Mouse (Mus musculus) adrenal gland, postnatal 36 days (tissue): ENCODE results near the gene Pla2g2f. TPM values are rescaled to one million over a fixed set of nuclear protein-coding genes. Genes with fewer than 3 reads are reported as not detected.

Experiments
- DNase-seq, 2 experiments: peaks; one replicate each; pipeline ENCODE4 v3.0.0; 2021; ENCODE audit warnings: mixed read lengths in 1 of 2
- long read RNA-seq, 2 experiments: library from polyadenylated mRNA; stranded (forward); transcript quantifications; one replicate each; pipeline ENCODE4 v2.0.0; 2021; ENCODE audit warnings: borderline sequencing depth in 2 of 2
- total RNA-seq, 2 experiments: library from RNA; stranded (reverse); gene quantifications; 2 replicates each; pipeline ENCODE4 v1.2.3; 2021

Pla2g2f gene
- total RNA-seq, result 10 to 100 TPM; 19.8 to 31.3 TPM
- long read RNA-seq, experiment 1, transcript Pla2g2f-201 (5 exons, 2,465 nt), result major isoform, 14 of 19 reads
- long read RNA-seq, experiment 1, partial matches to known transcripts, result 2 of 19 reads
- long read RNA-seq, experiment 1, other reads (novel, unspliced or antisense), result 3 of 19 reads
- long read RNA-seq, experiment 2, transcript Pla2g2f-201 (5 exons, 2,465 nt), result major isoform, 6 of 14 reads
- long read RNA-seq, experiment 2, partial matches to known transcripts, result 2 of 14 reads
- long read RNA-seq, experiment 2, other reads (novel, unspliced or antisense), result 6 of 14 reads

DNA sequence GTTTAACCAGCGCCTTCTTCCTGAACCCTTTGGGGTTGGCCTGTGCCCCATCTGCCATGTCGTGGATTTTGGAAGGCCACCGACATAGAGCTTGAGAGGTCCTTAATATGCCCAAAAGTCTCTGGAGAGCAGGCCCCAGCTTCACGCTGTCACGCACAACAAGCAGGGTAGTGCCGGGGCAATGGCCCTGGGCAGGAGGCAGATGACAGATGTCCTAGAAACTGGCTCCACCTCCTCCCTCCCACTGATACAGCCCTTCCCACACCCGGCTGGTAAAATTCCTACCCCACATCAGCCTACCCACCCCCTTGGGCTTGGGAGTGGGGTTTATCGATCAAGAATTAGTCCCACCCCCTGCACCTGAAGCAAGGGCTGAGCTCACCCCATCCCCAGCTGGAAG lies at the start of gene Pla2g2f:
Gene Pla2g2f, minus strand, starts transcription at position 211 of the 400 bp plus-strand sequence.
- peak; percentile 43 to 50 for DNase-seq

DNA sequence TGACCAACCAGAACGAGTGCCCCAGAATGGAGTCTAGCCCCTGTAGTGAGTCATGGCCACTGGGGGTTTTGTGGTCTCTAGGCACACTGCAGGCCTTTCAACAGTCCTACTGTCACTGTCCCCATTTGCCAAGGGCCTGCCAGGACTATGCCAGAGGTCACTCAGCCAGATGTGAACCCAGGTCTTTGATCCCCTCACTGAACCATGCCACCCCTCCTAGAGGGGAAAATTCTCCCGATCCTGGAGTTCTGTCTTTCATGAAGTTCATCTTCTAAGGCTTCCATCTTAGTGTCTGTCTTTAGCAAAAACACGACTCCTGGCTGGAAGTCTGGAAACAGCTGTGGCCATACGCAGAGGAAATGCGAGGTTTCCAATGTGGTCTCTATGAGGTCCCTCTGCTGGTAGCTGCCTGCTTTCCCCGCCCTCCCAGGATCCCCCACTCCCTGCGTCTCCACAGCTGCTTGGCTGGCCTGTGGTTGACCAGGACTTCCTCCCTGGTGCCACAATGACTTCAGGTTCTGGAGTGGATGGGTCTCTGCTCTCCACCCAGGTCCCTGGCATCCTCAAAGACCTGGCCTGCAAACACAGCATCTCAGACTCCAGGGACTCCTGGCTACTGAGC lies 49.6 kb upstream of the Pla2g2f start:
- DNase-seq, result no peak

DNA sequence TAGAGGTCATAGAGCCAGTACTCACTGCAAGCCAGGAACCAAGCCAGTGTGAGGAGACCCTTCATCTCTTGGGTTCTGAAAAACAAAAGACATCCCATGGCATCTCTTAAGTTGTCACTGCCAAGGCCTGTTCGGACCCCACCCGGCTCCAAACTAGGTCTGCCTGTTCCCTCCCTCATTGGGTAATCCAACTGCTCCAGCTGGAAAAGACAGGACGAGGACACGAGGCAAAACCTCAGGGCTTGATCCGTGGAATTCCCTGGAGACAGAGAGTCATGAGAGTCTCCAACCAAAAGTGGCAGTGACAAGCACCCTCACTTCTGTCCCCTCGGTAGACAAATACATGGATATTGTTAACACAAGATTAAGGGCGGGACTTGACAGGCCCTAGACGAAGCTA lies 48.7 kb upstream of the Pla2g2f start:
- DNase-seq, result no peak

DNA sequence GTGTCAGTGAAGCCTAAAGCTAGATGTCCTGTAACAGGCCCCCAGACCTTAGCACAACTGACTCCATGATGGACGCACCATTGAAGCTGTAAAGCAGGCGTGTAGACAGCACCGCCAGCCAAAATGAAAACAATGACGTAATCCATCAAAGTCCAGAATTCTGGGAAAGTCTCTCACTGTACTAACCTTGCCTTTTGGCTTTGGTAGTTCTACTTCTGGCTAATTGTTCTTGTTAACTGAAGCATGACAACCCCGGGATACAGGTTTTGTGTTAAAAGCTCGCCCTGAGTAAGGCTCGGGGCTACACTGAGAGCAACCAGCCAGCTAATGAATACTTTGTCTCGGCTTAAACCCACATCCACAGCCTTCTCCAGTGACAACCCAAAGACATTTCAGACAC lies 47.8 kb upstream of the Pla2g2f start:
- DNase-seq, result no peak

DNA sequence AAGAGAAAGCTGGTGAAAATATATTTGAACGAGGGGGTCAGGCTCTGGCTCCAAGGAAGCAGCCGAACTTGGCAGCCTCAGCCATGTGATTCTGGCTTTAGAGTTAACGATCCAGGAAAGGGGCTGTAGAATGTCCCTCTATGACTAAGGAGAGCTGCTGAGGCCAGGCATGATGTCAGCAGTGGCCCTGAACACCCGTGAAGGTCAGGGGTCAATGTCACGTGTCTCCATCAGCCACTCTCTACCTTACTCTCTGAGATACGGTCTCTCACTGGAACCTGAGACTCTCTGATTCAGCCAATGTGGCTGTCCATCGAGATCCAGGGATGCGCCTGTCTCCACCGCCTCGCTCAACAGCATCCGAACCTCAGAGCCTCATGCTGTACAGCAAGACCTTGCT lies 45.5 kb upstream of the Pla2g2f start:
- peak; percentile 42 to 49 for DNase-seq

DNA sequence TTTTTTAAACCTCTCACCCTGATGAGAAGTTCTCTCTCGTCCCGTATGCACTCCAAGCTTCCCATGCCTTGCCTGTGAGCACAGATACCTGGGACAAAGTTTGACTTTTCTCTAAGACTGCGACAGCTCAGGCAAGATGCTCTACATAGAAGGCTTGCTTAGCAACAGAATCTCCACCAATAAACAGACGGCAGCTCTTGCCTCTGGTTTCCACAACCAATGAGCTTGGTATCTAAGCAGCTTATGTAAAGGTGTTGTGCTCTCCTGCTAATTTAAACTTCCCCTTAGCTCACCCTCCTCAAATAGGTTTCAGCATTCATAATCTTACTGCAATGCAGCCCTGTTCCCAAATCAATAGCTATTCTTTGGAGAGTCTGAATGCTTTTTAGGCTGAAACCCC lies 44.2 kb upstream of the Pla2g2f start:
- DNase-seq, result no peak

DNA sequence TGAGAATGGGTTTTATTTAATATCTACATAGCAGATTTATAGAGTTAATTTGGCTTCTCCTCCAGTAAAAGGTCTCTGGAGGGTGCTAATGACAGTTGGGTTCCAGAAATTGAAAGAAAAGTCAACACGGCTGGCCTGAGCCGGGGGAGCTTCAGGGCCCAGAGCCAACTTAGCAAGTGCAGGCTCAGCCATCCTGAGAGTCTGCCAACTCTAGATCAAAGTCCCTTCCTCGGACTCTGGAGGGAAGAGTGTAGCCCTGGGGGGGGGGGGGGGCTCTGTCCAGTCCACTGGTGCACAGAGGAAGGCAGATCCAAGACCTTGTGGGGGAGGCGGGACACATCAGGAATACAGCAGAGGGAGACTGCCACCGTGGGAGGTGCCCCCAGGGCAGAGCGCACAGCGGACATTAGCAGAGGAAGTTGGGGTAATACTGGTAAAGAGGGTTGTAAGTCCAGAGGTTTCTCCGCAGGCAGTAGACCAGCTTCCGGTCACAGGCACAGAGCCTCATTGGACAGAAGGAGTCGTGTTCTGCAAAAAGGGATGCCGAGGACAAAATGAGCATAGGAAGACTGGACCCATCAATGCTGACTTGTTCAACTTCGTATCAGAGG lies 42.8 kb upstream of the Pla2g2f start:
- DNase-seq, result peak; percentile 34 to 51

DNA sequence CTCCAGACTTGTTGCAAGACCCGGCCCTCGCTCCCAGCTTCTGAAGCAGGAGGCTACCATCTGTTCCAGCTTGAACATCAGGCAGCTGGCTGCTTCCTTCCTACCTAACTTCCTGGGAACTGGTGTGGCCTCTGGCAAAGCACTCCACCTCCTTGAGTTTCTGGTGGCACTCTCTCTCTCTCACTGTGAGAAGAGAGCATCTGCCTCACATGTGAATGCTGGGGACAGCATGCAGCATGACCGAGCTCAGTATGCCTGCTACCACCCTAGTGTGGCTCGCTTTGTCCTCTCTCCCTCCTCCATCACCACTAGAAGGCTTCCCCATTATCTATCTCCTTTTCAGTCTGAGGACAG lies 39.8 kb upstream of the Pla2g2f start:
- DNase-seq, result no peak

DNA sequence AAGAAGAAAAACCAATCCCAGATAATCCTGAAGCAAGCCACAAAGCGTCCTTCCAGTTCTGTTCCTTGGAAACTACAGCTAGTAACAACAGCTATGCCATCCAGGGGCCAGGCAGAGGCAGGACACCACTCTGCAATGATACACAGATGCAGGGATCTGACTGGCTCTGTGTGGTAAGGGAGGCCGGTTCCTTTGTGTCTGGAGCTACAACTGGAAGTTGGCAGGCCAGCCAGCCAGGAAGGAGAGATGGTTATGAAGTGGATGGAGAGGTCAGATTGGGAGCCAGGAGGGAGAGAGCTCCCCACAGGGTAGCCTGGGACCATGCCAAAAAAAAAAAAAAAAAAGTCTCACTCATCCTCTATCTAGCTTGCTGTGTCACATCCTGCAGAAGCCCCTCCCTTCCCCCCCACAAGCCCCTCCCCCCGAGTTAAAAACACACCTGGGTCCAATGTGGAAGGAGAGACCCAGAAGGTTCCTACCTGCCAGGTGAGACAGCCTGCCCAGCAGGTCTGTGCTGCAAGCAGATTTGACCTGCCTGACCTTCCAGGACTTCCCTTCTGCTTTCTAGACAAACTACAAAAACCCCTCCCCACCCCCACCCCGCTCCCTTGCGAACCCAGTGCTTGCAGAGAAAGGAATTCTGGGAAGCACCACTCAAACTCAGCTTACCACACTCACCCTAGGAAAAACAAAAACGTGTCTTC lies 39.2 kb upstream of the Pla2g2f start:
- DNase-seq, result no peak

DNA sequence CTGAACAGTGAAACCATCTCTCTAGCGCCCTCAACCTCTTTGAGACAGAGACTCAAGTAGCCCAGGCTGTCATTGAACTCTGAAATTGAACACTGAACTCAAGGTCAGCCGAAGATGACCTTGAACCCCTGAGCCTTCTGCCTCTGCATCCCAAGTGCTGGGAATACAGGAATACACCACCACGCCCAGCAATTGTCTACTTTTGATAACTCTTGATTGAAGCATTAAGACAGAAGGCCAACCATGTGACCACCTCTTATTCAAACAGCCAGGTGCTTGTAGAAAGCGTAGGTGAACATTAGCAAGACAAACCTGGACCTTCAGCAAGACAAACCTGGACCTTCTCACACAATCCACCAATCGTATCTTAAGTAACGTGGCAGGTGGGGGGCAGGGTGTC lies 36.9 kb upstream of the Pla2g2f start:
- DNase-seq, result no peak

DNA sequence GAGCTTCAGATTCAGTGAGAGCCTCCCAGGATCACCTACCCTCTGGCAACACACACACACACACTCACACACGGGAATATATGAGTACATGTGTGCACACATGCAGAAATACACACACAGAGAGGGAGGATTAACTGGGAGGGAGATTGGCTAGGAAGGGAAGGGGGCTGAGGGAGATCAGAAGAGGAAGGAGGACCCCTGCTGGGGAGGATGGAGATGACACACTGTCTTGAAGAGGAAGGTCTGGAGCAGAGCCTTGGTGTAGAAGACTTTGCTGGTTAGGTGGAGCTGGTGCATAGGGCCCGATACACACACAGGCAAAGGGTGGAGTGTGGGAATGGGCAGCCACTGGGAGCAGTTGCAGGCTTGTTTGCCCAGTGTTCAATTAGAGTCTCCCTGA lies 35.9 kb upstream of the Pla2g2f start:
- peak; percentile 50 to 55 for DNase-seq

DNA sequence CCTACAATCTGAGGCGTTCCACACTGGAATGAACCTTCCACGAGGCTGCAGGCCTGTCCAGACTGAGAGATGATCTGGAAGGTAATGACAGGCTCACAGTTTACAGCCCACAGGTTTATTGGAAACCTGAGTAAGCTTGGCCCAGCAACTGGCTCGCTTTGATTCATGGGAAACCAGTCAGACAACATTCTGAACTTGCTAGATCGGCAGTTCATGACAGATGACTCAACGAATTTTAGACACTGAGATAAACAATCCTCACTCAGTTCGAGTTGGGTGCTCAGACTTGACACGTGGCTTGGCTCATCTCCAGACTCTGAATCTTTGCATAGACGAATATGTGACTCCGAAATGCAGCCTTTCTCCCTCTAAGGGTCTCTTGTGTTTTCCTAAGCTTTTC lies 35.2 kb upstream of the Pla2g2f start:
- DNase-seq, result no peak

DNA sequence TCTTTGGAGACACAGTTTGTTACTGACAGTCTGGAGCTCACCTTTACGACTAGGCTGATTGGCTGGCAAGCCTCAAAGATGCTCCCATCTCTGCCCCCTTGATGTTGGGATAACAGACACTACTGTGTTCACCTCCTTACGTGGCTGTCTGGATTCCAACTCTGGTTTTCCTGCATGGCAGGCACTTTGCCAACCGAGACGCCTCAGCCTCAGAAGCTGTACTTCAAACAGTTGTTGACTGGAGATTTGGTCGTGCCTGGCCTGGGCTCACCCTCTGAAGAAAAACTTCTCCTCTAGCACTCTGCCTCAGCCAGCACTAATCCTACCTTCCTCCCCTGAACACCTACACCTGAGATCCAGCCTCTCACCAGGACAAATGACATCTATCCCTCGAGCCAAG lies 34.0 kb upstream of the Pla2g2f start:
- no peak for DNase-seq

DNA sequence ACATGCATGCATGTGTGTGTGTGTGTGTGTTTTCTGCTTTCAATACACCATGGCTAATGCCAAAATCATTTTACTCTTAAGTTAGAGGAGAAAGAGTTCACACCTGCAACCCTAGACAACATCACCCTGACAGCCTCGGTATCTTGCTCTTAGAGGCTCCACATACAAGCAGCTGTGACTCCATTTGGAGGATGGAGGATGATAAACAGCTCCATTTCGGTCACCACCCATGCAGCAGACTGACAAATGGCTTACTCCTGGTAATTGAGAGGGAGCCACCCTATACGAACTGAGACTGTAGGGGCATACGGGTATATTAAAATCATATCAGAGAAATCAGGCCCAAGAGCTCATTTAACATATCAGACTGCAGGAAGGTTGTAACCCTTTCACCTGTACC lies 31.0 kb upstream of the Pla2g2f start:
- DNase-seq, result no peak

DNA sequence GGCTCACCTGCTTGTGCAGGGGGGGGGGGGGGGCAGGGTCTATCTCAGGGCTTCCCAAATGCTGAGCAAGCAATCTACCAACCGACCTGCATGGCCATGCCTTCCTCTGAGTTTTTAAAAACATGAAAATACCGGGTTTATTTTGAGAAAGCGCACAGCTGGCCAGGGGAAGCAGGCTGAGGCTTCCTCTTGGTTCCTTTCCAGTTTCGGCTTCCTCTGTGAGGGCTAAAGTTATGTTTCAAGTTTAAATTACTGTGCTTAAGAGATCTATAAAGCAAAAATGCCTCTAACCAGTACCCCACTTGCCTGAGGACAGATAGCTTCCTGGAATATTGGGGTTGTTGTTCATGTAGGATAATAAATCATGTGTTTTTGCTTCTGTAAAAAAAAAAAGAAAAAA lies 28.7 kb upstream of the Pla2g2f start:
- DNase-seq, result peak in 1 of 2 experiments; percentile 46

DNA sequence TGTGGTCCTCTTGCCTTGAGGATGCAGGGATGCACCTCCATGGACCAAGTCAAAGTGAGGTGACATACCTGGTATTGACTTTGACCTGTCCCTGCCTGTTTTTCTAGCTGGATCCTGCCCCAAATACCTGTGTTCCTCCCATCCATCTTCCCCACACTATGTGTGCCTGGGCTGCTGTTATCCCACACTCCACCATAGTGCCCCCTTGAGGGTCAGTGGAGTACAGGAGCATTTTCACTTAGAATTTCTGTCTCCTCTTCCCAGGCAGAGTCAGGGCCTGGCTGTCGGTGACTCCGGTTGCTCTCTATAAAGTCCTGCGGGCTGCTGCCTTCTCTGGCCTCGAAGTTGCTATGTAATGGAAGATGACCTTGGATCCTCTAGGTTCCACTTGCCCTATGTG lies 28.3 kb upstream of the Pla2g2f start:
- no peak for DNase-seq

DNA sequence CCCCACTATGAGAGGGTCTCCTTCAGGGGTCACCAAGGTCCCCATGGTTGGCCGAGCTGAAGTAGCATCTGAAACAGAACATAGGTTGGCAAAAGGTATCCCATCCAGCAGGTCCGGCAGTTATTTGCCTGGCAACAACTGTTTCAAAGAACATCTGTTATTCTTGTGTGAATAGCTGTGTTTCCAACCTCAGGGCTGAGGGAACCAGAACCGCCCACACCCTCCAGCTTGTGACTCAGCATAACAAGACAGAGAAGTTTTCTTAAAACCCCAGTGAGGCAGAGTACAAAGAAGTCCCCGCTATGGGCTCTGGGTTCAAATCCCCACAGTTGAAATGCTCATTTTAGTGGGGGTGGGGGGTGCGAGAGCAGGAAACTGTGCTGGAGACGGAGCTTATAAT lies 24.7 kb upstream of the Pla2g2f start:
- peak; percentile 16 to 46 for DNase-seq

DNA sequence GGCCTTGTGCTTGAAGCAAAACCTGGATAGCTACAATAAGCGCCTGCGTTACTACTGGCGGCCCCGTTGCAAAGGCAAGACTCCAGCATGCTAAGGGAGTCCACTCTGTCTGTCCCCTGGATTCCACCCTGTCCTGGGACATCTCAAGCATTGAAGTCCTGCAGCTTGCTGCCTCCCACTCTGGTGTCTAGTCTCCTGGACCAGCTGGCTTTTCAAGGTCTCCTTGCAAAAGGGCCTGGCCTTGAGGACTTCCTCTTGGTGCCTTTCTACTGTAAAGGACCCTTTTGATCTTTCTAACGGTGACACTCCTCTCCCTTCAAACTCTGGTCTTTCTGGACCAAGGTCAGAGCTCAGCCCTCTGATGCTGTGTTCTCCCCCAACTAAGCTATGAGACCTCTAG lies 22.9 kb upstream of the Pla2g2f start:
- DNase-seq, result peak; percentile 31 to 32

DNA sequence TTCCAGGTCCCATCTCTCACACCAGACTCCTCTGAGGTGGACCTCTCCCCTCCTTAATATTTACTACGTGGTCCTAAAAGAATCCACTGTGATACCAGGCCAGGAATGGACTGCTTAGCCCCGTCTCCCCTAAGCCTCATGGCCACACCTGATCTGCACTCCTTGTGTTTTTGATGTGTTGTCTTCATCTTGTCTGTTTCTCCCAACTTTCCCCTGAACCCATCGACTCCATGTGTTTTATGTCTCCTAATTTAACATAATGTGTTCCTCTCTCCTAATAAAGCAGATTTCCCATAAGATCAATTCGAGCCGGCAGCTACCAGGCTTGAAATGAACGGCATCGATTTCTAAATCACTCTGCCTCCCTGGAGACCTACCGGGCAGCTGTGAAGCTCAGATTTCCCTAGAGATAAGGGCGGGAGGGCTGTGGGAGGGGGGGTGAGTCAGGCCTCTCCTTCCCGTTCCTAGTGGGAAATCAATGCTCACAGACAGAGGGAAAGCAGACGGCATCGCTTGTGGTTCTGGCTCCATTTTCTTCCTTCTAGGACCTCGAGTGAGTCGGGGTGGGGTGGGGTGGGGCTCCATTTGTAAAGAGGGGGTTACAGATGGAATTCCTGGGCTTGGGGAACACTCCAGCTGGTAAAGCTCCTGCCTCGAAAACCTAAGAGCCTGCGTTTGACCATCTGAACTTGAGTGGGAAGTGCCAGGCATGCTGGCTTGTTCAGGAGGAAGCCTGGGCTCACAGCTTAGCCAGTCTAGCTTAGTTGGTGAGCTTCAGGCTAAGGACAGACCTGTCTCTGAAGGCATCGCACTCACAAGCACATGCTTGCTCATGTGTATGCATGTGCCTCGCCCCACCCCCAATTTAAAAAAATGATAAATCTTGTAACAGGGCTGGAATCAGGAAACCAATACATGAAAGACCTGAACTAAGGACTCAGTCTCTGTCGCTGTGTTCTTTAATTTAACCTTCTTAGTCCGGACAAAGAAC lies 20.3 kb upstream of the Pla2g2f start:
- DNase-seq, result peak in 1 of 2 experiments; percentile 44

DNA sequence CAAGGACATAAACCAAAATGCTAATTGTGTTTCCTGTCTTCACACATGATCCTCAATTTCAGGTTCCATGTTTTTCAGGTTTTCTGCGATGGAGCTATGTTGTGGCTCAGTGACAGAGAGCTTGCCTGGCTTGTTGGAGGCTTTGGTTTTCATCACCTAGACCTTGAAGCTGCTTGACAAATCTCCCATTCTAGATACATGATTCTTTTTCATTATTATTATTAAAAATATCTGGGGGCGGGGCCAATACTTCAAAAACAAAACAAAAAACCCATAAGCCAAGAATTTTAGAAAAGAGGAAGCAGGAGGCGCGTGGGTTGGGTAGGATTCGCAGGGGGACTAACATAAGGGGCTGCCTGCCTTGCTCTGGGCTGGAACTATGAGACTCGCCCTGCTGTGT lies 18.0 kb upstream of the Pla2g2f start, which contains the start of gene Pla2g2d:
Gene Pla2g2d, plus strand, starts transcription at position 301 of the 400 bp plus-strand sequence.
- no peak for DNase-seq

DNA sequence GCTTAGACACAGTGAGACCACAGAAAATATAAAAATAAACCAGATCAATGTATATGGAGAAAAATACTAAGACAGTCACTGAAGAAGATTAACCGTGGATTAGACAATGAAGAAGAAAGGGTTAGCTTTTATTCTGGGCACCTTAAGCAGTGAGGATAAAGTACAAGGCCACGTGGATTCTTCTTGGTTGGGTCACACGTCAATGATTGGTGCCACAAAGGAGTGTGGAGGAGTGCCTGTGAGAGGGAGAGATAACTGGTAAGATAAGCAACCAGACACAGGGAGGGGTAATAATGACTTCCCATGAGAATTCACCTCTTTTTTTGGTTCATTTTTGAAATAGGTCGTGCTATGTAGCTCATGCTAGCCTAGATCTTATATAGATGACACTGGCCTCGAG lies 15.0 kb upstream of the Pla2g2f start:
- DNase-seq, result no peak

DNA sequence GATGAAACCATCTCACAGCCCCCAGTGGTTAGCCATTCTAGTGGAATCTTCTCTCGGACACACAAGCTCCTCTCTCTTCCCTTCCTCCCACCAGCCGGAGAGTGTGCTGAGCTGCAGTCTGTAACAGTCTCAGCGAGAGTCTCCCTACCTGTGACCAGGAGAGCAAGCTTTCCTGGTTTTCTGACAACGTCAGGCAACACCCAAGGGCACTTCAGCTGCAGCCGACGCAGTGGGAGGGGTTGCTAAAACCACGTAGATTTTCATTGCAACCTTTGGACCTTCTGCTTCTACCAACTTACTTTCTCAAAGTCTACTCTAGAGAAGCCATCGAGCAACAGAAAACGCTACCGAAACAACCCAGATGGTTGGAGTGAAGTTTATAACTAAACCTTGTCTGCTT lies 14.5 kb upstream of the Pla2g2f start:
- no peak for DNase-seq
